ENCODE assay signal across 27 mouse cellular contexts in the genomic region with DNA sequence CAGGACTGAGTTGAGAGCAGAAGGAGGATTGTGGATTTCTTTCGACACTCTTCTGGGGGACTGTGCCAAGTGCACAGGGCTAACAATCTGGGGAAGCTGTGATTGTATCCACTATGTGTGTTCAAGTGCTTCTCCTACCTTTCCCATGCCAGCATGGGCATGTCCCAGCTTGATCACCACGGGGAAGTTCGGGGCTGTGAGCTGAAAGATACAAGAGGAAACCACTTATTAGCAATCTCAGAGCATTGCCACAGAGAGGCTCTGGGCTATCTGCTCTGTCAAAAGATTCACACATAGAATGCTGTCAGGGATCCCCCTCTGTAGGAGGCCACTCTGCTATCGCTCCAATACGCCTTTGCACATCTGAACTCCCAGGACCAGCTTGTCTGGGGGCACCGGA.
DNase-seq lines count a peak whose midpoint lies in the region; ATAC-seq and TF ChIP-seq lines count a peak whose summit lies in the region.
"Had no signal": no experiment of that assay in that cellular context is flagged by ENCODE, and none has a peak within 500 bp of the region (broad histone marks: within the 10 kb centered on the region; RNA-seq: fewer than 3 reads in every experiment).

No protein-coding gene starts in this region.

- ATAC-seq in midbrain, embryonic 11.5 days (ENCODE audit: low FRiP score), result no peak
- no peak for ATAC-seq in midbrain, postnatal 0 days (ENCODE audit: low FRiP score)
- ATAC-seq in granulocyte monocyte progenitor cell, adult 5-6 weeks (replicated peaks; ENCODE audit: poor library complexity, severe bottlenecking), result 0 out of 2 replicates have a peak, but pooled peaks have one; percentile 16
- ATAC-seq: forebrain, embryonic 13.5 days; forebrain, embryonic 16.5 days had no signal

- intact Hi-C loops in heart, postnatal 14 days (cut with DNase I), result no loop called here

- WGBS in midbrain, embryonic 11.5 days, result 88% methylated on average over 6 of the region's 6 CpGs
- WGBS in midbrain, postnatal 0 days, result 80% methylated on average over 6 of the region's 6 CpGs

- no peaks in the 10 kb centered on the region for H3K9me3 ChIP-seq in midbrain, embryonic 11.5 days (ENCODE audit: control insufficient read depth, low read length)
- no peaks in the 10 kb centered on the region for H3K9me3 ChIP-seq in midbrain, postnatal 0 days (ENCODE audit: low read length)
- H3K9me3 ChIP-seq: embryonic facial prominence, embryonic 13.5 days; forebrain, embryonic 10.5 days; forebrain, embryonic 13.5 days; G1E; heart, embryonic 12.5 days; heart, embryonic 15.5 days; hindbrain, embryonic 15.5 days had no signal

- no peak overlapping the region for H3K9ac ChIP-seq in midbrain, embryonic 11.5 days (ENCODE audit: low read length)
- H3K9ac ChIP-seq in midbrain, postnatal 0 days (replicated peaks; ENCODE audit: low read length, poor library complexity, severe bottlenecking), result no peak overlapping the region
- H3K9ac ChIP-seq: embryonic facial prominence, embryonic 13.5 days; forebrain, embryonic 13.5 days; heart, embryonic 12.5 days; heart, embryonic 15.5 days; hindbrain, embryonic 15.5 days had no signal

- H3K4me3 ChIP-seq in midbrain, embryonic 11.5 days (ENCODE audit: low read depth, low read length), result no peak overlapping the region
- no peak overlapping the region for H3K4me3 ChIP-seq in midbrain, postnatal 0 days (ENCODE audit: low read depth, low read length)
- H3K4me3 ChIP-seq: embryonic facial prominence, embryonic 13.5 days; forebrain, embryonic 10.5 days; forebrain, embryonic 13.5 days; heart, embryonic 12.5 days; heart, embryonic 15.5 days; hindbrain, embryonic 15.5 days had no signal

- H3K27ac ChIP-seq in midbrain, embryonic 11.5 days (ENCODE audit: low read depth, low read length), result no peak overlapping the region
- no peak overlapping the region for H3K27ac ChIP-seq in midbrain, postnatal 0 days (ENCODE audit: low read depth, low read length)
- H3K27ac ChIP-seq: embryonic facial prominence, embryonic 13.5 days; forebrain, embryonic 10.5 days; forebrain, embryonic 13.5 days; heart, embryonic 15.5 days; hindbrain, embryonic 15.5 days had no signal

- no peaks in the 10 kb centered on the region for H3K4me1 ChIP-seq in midbrain, embryonic 11.5 days (ENCODE audit: control insufficient read depth, insufficient read depth, low read length)
- H3K4me1 ChIP-seq in midbrain, postnatal 0 days (ENCODE audit: insufficient read depth, low read length), result no peaks in the 10 kb centered on the region
- H3K4me1 ChIP-seq: hindbrain, embryonic 15.5 days had no signal

- no peaks in the 10 kb centered on the region for H3K36me3 ChIP-seq in midbrain, embryonic 11.5 days (ENCODE audit: control insufficient read depth, insufficient read depth, low read length)
- H3K36me3 ChIP-seq in midbrain, postnatal 0 days (ENCODE audit: insufficient read depth, low read length), result no peaks in the 10 kb centered on the region
- H3K36me3 ChIP-seq: embryonic facial prominence, embryonic 13.5 days; forebrain, embryonic 10.5 days; G1E; heart, embryonic 12.5 days; heart, embryonic 15.5 days; hindbrain, embryonic 15.5 days had no signal

- H3K27me3 ChIP-seq in midbrain, embryonic 11.5 days (ENCODE audit: control insufficient read depth, insufficient read depth, low read length), result no peaks in the 10 kb centered on the region
- H3K27me3 ChIP-seq in midbrain, postnatal 0 days (ENCODE audit: insufficient read depth, low read length), result no peaks in the 10 kb centered on the region
- H3K27me3 ChIP-seq: CH12.LX; embryonic facial prominence, embryonic 13.5 days; forebrain, embryonic 13.5 days; hindbrain, embryonic 15.5 days had no signal

- DNase-seq in heart, adult 11 months, result peak; percentile 82
- no peak for DNase-seq in heart, postnatal 14 days
- peak; percentile 45 for DNase-seq in midbrain, embryonic 11.5 days (ENCODE audit: low spot score, missing footprints)
- no peak for DNase-seq in midbrain, postnatal 0 days (ENCODE audit: low spot score)
- DNase-seq in lung, postnatal 25 days (ENCODE audit: low spot score), result no peak
- DNase-seq: adrenal gland, adult 2 months; adrenal gland, postnatal 14 days; B cell, adult 2 months; cerebellum, adult 11 months; cerebellum, adult 2 months; cerebellum, adult 9-11 months; cerebellum, postnatal 25 days; gastrocnemius, postnatal 10 days; gastrocnemius, postnatal 36 days; heart, adult 18-20 months; heart, postnatal 10 days; heart, postnatal 4 days had no signal

- no peak overlapping the region for H3K4me2 ChIP-seq in midbrain, embryonic 11.5 days
- H3K4me2 ChIP-seq in midbrain, postnatal 0 days (ENCODE audit: low read depth, low read length, poor library complexity, severe bottlenecking), result no peak overlapping the region
- H3K4me2 ChIP-seq: embryonic facial prominence, embryonic 13.5 days; forebrain, embryonic 13.5 days; heart, embryonic 12.5 days; heart, embryonic 15.5 days; hindbrain, embryonic 15.5 days had no signal

- TF ChIP-seq CTCF in midbrain, postnatal 0 days (IDR thresholded peaks at IDR 0.05), result no peak

Comparison
In these comparisons a context has a peak if more than half of its experiments do, and no peak if none do; other contexts are left out.
1. DNase-seq: peak in heart, adult 11 months (single experiment) and midbrain, embryonic 11.5 days (single experiment); none in heart, postnatal 14 days (0 of 2), midbrain, postnatal 0 days (single experiment) and lung, postnatal 25 days (single experiment).